18 mouse cellular contexts compared by ENCODE assay signal in the genomic region with DNA sequence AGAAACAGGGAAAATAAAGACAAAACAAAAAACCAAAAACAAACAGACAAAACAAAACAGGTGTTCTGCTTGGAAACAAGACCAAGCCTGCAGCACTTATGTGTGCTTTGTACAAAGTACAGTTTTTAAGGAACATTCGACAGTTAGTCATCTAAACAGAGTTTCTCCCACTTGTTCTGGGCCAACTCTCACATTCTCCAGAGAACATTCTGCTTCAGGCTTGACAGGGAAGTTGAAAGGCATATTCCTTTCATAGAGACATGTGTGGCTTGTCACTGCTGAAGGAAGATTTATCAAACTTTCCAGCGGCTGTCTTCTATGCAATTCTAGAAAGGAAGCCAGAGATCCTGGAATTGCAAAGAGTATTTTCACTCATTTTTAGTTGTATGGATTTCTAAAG.
"Had no signal": no experiment of that assay in that cellular context is flagged by ENCODE, and none has a peak within 500 bp of the region (broad histone marks: within the 10 kb centered on the region; RNA-seq: fewer than 3 reads in every experiment).

No protein-coding gene starts in this region.

- DNase-seq: kidney, adult 18-20 months; kidney, adult 9 months; kidney, postnatal 14 days; kidney, postnatal 4 days; layer of hippocampus, adult 9-11 months; layer of hippocampus, postnatal 36 days; left cerebral cortex, postnatal 4 days; liver, postnatal 0 days; lung, embryonic 14.5 days; lung, postnatal 14 days; lung, postnatal 4 days; midbrain, embryonic 14.5 days; right cerebral cortex, postnatal 4 days; thymus, postnatal 25 days had no signal

- H3K27ac ChIP-seq: limb, embryonic 12.5 days; limb, embryonic 15.5 days; liver, embryonic 14.5 days; stomach, postnatal 0 days had no signal

- H3K4me3 ChIP-seq: limb, embryonic 12.5 days; limb, embryonic 15.5 days had no signal
